Mouse (Mus musculus): ENCODE measurements around the gene Six3. TPM values are rescaled to one million over a fixed set of nuclear protein-coding genes. Genes with fewer than 3 reads are reported as not detected.
A peak's percentile ranks its signal among the peaks of the same experiment; 100 is the strongest.

The Six3 gene
- polyA plus RNA-seq, 1 experiment from 2014 or later = not detected

- ATAC-seq (ENCODE audit: insufficient number of reproducible peaks, low FRiP score) = no peak
- Histone ChIP-seq H3K36me3 (no peaks in the 10 kb centered on the region), H3K4me2 (no peak overlapping the region), H3K27ac (ENCODE audit: poor library complexity, severe bottlenecking) (no peak overlapping the region), H3K9ac (no peak overlapping the region), H3K4me1 (replicated peaks) (peaks cover 18% of the 10 kb centered on the region), H3K9me3 (replicated peaks) (no peaks in the 10 kb centered on the region), H3K27me3 (replicated peaks) (peaks cover 98% of the 10 kb centered on the region), H3K4me3 (no peak overlapping the region)
- 1% methylated on average over 31 of the region's 31 CpGs for WGBS
Observed at GRCm38 (mm10) chr17:85612526-85613265, 712 bp upstream of the Six3 start.

- under 1% methylated on average over 30 of the region's 30 CpGs for WGBS
- no peak overlapping the region for H3K9ac ChIP-seq
- H3K36me3 ChIP-seq = no peaks in the 10 kb centered on the region
- H3K9me3 ChIP-seq (replicated peaks) = no peaks in the 10 kb centered on the region
- ATAC-seq (ENCODE audit: insufficient number of reproducible peaks, low FRiP score) = no peak
- H3K4me3 ChIP-seq = peak overlapping the region; percentile 32; the same call in 1 of the 2 replicates
- peaks cover 18% of the 10 kb centered on the region for H3K4me1 ChIP-seq (replicated peaks)
- no peak overlapping the region for H3K4me2 ChIP-seq
- H3K27ac ChIP-seq (ENCODE audit: poor library complexity, severe bottlenecking) = no peak overlapping the region
- peaks cover 99% of the 10 kb centered on the region for H3K27me3 ChIP-seq (replicated peaks)
Observed at GRCm38 (mm10) chr17:85614011-85614721, 758 bp downstream of the Six3 start.

- peaks cover 99% of the 10 kb centered on the region for H3K27me3 ChIP-seq (replicated peaks)
- peaks cover 18% of the 10 kb centered on the region for H3K4me1 ChIP-seq (replicated peaks)
- no peak for ATAC-seq (ENCODE audit: insufficient number of reproducible peaks, low FRiP score)
- H3K9me3 ChIP-seq (replicated peaks) = no peaks in the 10 kb centered on the region
- WGBS = 1% methylated on average over 38 of the region's 38 CpGs
- H3K4me2 ChIP-seq = peak overlapping the region; percentile 54
- peak overlapping the region; percentile 32 for H3K4me3 ChIP-seq
- no peak overlapping the region for H3K27ac ChIP-seq (ENCODE audit: poor library complexity, severe bottlenecking)
- H3K36me3 ChIP-seq = no peaks in the 10 kb centered on the region
- no peak overlapping the region for H3K9ac ChIP-seq
Observed at GRCm38 (mm10) chr17:85614722-85615331, 1.4 kb downstream of the Six3 start.

- no peak for ATAC-seq (ENCODE audit: insufficient number of reproducible peaks, low FRiP score)
- WGBS = under 1% methylated on average over 4 of the region's 4 CpGs
- Histone ChIP-seq H3K9ac (no peak overlapping the region), H3K27ac (ENCODE audit: poor library complexity, severe bottlenecking) (no peak overlapping the region), H3K4me1 (replicated peaks) (peaks cover 19% of the 10 kb centered on the region), H3K4me3 (no peak overlapping the region), H3K36me3 (no peaks in the 10 kb centered on the region), H3K4me2 (no peak overlapping the region), H3K27me3 (replicated peaks) (peaks cover 98% of the 10 kb centered on the region), H3K9me3 (replicated peaks) (no peaks in the 10 kb centered on the region)
Observed at GRCm38 (mm10) chr17:85615586-85615985, 2.2 kb downstream of the Six3 start.

- no peaks in the 10 kb centered on the region for H3K36me3 ChIP-seq
- H3K4me1 ChIP-seq (replicated peaks) = peaks cover 32% of the 10 kb centered on the region
- peaks cover 99% of the 10 kb centered on the region for H3K27me3 ChIP-seq (replicated peaks)
- H3K27ac ChIP-seq (ENCODE audit: poor library complexity, severe bottlenecking) = no peak overlapping the region
- WGBS = 1% methylated on average over 41 of the region's 41 CpGs
- no peak overlapping the region for H3K4me3 ChIP-seq
- H3K9me3 ChIP-seq (replicated peaks) = no peaks in the 10 kb centered on the region
- no peak overlapping the region for H3K4me2 ChIP-seq
- no peak for ATAC-seq (ENCODE audit: insufficient number of reproducible peaks, low FRiP score)
- H3K9ac ChIP-seq = no peak overlapping the region
Observed at GRCm38 (mm10) chr17:85616526-85617500, 3.4 kb downstream of the Six3 start.

- H3K9ac ChIP-seq = no peak overlapping the region
- ATAC-seq (ENCODE audit: insufficient number of reproducible peaks, low FRiP score) = peak; percentile 33; the same call in 1 of the 2 replicates
Observed at GRCm38 (mm10) chr17:85617566-85618358, 4.4 kb downstream of the Six3 start.

GRCm38 (mm10) chr17:85618359-85619112 is 5.1 kb downstream of the Six3 start:
- peak overlapping the region; percentile 37 for H3K4me3 ChIP-seq
- H3K4me2 ChIP-seq = peak overlapping the region; percentile 63
- H3K4me1 ChIP-seq (replicated peaks) = peaks cover 38% of the 10 kb centered on the region
- WGBS = under 1% methylated on average over 34 of the region's 34 CpGs
- peaks cover 99% of the 10 kb centered on the region for H3K27me3 ChIP-seq (replicated peaks)
- H3K9ac ChIP-seq = no peak overlapping the region
- H3K9me3 ChIP-seq (replicated peaks) = no peaks in the 10 kb centered on the region
- ATAC-seq (ENCODE audit: insufficient number of reproducible peaks, low FRiP score) = no peak
- no peaks in the 10 kb centered on the region for H3K36me3 ChIP-seq
- no peak overlapping the region for H3K27ac ChIP-seq (ENCODE audit: poor library complexity, severe bottlenecking)

More at GRCm38 (mm10) chr17:85617566-85618358, 4.4 kb downstream of the Six3 start:
- Histone ChIP-seq H3K36me3 (no peaks in the 10 kb centered on the region), H3K9me3 (replicated peaks) (no peaks in the 10 kb centered on the region), H3K4me2 (peak overlapping the region; percentile 63), H3K27me3 (replicated peaks) (peaks cover 99% of the 10 kb centered on the region), H3K4me1 (replicated peaks) (peaks cover 33% of the 10 kb centered on the region), H3K4me3 (peak overlapping the region; percentile 37), H3K27ac (ENCODE audit: poor library complexity, severe bottlenecking) (no peak overlapping the region)
- under 1% methylated on average over 36 of the region's 36 CpGs for WGBS

- no peak for ATAC-seq (ENCODE audit: insufficient number of reproducible peaks, low FRiP score)
- peaks cover 40% of the 10 kb centered on the region for H3K4me1 ChIP-seq (replicated peaks)
- no peak overlapping the region for H3K4me3 ChIP-seq
- H3K27me3 ChIP-seq (replicated peaks) = peaks cover 93% of the 10 kb centered on the region
- no peak overlapping the region for H3K9ac ChIP-seq
- no peaks in the 10 kb centered on the region for H3K9me3 ChIP-seq (replicated peaks)
- H3K27ac ChIP-seq (ENCODE audit: poor library complexity, severe bottlenecking) = no peak overlapping the region
- no peaks in the 10 kb centered on the region for H3K36me3 ChIP-seq
- H3K4me2 ChIP-seq = no peak overlapping the region
- WGBS = 7% methylated on average over 20 of the region's 20 CpGs
Observed at GRCm38 (mm10) chr17:85619113-85620085, 6.0 kb downstream of the Six3 start.

GRCm38 (mm10) chr17:85620086-85620481 is 6.7 kb downstream of the Six3 start:
- no peak overlapping the region for H3K27ac ChIP-seq (ENCODE audit: poor library complexity, severe bottlenecking)
- H3K4me1 ChIP-seq (replicated peaks) = peaks cover 34% of the 10 kb centered on the region
- H3K9ac ChIP-seq = no peak overlapping the region
- no peaks in the 10 kb centered on the region for H3K36me3 ChIP-seq
- H3K9me3 ChIP-seq (replicated peaks) = no peaks in the 10 kb centered on the region
- ATAC-seq (ENCODE audit: insufficient number of reproducible peaks, low FRiP score) = no peak
- H3K27me3 ChIP-seq (replicated peaks) = peaks cover 90% of the 10 kb centered on the region
- 3% methylated on average over 6 of the region's 6 CpGs for WGBS
- H3K4me2 ChIP-seq = no peak overlapping the region
- no peak overlapping the region for H3K4me3 ChIP-seq
